Mouse (Mus musculus) monocyte, adult 5-6 weeks (primary cell): ENCODE measurements around the gene Slc25a41. TPM values are rescaled to one million over a fixed set of nuclear protein-coding genes. Genes with fewer than 3 reads are reported as not detected.

Experiments
- ATAC-seq: fragments of 153-309, 156-312 bp; replicated peaks from 2 replicates; pipeline ENCODE4 v1.8.0; 2017; ENCODE audit warnings: mild to moderate bottlenecking; ENCODE audit not compliant: low TSS enrichment, insufficient number of reproducible peaks, severe bottlenecking, poor library complexity, low FRiP score
- total RNA-seq: library from RNA; stranded (forward); fragments of 200-1000, 200-491, 200-594 nt; gene quantifications from 3 replicates; pipeline ENCODE4 v1.2.3, GENCODE M21; 2017

Gene Slc25a41
- total RNA-seq: not detected in 3 replicates

GRCm38 (mm10) chr17:57041554-57041953 is at the start of gene Slc25a41:
Gene Slc25a41 (minus strand): TSS chr17:57041654.
- no peak for ATAC-seq

GRCm38 (mm10) chr17:57087049-57087832 is 45.8 kb upstream of the Slc25a41 start, which contains the start of gene Tubb4a:
Gene Tubb4a (minus strand): TSS chr17:57087782.
- ATAC-seq: no peak

GRCm38 (mm10) chr17:57085970-57086757 is 44.7 kb upstream of the Slc25a41 start:
- no peak for ATAC-seq

GRCm38 (mm10) chr17:57082481-57082880 is 41.0 kb upstream of the Slc25a41 start:
- no peak for ATAC-seq

DNA sequence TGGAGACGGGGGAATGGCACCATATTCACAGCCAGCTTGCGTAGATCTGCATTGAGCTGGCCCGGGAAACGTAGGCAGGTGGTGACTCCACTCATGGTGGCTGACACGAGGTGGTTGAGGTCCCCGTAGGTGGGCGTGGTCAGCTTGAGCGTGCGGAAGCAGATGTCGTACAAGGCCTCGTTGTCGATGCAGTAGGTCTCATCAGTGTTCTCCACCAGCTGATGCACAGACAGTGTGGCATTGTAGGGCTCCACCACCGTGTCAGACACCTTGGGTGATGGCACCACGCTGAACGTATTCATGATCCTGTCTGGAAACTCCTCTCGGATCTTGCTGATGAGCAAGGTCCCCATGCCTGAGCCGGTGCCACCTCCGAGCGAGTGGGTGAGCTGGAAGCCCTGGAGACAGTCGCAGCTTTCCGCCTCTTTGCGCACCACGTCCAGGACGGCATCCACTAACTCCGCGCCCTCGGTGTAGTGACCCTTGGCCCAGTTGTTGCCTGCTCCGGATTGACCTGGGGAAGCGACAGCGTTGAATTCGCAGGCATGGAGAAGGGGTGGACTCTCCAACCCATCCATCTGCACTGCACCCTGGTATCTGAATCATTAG is 39.9 kb upstream of the Slc25a41 start:
- no peak for ATAC-seq

- no peak for ATAC-seq
These were observed 38.5 kb upstream of the Slc25a41 start for GRCm38 (mm10) chr17:57079919-57080318.

DNA sequence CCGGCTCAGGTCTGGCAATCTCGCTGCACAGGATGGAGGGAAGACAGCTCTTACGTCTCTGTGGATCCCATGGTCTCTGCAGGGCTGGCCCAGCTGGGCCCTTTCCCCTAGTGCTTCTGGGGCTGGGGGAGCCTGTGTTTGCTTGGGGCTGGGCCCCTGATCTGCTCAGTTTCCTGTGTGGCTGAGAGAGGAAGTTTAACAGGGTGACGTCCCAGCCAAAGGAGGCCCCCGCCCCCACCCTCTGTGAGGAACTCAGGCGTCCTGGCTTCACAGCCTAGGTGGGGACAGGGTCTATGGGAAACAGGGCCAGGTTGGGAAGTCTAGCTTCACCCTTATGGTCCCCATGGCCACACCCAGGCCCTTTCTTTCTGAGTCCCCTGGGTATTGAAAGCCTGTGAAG is 36.9 kb upstream of the Slc25a41 start, which contains the start of gene Dennd1c:
TSS of gene Dennd1c (minus strand) at position 179 of the 400 bp plus-strand sequence.
- ATAC-seq: peak; percentile 83

- ATAC-seq: no peak
These were observed 35.5 kb upstream of the Slc25a41 start for GRCm38 (mm10) chr17:57076916-57077315.

GRCm38 (mm10) chr17:57070699-57071098 is 29.2 kb upstream of the Slc25a41 start:
- no peak for ATAC-seq

DNA sequence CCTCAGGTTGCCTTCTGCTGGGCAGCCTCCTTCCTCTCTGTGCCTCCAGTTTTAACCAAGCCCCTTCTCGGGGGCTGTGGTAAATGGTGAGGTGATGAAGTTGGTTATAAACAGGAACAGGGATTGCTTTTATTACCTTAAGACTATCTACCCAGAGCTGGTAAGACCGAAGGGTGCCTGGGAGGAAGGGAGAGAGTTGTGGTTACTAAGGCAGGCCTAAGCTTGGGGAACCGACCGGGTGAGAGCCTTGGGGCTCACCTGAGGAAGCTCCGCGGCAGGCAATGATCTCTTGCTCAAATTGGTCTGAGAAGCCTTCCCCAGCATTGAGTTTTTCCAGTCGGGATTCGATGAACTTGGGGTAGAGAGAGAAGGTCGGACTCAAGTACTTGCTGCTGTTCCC is 28.8 kb upstream of the Slc25a41 start:
- no peak for ATAC-seq

DNA sequence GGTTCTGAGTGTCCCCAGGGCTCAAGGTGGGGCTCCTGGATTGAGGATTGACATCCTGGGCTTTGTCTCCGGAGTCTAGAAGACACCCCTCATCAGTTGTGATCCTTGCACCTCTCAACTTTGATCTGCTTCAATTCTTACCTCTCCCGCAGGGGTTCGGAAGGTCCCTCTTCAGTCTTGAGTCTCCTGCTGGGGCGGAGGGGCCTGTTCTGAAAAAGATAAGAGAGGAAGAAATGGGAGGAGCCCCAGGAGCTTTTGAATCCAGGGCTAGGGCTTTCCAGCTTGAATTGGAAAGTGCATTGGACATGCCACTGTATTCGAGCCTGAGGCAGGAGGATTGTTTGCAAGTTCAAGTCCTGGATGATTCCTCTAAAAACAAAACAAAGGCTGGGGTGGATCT is 25.5 kb upstream of the Slc25a41 start:
- ATAC-seq: no peak

- no peak for ATAC-seq
These were observed 21.6 kb upstream of the Slc25a41 start for GRCm38 (mm10) chr17:57063031-57063430.

DNA sequence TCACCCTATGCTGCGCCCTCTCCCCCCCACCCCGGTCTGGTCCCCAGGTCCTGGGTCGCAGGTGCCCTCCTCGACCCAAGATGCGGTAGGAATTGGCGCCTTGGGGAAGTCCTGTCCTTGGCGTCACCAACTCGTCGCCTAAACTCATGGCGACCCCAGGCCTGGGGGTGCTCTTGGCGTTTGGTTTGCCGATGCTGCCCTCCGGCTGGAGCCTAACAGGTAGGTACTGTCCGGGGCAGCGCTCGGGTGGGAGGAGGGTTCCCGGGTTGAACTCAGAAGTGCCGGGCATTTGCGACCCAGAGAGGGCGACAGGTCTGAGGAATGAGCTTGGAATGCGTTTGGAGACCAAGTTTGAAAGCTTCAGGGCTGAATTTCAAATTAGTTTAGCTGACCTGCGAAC is 21.1 kb upstream of the Slc25a41 start:
- no peak for ATAC-seq

DNA sequence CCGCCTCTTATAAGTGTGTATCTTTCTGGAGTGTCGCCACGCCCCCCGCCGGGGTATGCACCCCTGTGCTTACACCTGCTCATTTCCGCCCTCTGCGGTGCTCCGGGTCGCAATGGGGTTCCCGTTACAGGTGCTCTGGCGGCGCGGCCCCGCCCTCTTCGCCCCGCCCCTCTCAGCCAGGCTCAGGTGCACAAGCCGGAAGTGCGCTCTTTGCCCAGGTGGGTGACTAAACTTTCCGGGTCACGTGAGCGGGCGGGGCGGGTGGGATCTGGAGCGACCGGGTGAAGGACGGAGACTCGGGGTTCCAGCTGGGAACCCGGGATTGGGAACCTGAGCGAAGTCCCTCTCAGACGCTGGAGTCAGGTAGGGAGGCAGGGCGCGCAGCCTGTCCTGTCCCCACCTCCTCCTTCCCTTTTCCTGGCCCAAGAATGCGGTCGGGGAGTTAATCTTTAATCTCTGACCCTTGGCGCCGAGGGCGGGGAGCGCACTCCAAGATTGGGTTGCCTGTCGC is 20.6 kb upstream of the Slc25a41 start:
- no peak for ATAC-seq

GRCm38 (mm10) chr17:57061069-57061468 is 19.6 kb upstream of the Slc25a41 start:
- no peak for ATAC-seq

- ATAC-seq: peak; percentile 91
These were observed 18.9 kb upstream of the Slc25a41 start for GRCm38 (mm10) chr17:57060231-57060801.

DNA sequence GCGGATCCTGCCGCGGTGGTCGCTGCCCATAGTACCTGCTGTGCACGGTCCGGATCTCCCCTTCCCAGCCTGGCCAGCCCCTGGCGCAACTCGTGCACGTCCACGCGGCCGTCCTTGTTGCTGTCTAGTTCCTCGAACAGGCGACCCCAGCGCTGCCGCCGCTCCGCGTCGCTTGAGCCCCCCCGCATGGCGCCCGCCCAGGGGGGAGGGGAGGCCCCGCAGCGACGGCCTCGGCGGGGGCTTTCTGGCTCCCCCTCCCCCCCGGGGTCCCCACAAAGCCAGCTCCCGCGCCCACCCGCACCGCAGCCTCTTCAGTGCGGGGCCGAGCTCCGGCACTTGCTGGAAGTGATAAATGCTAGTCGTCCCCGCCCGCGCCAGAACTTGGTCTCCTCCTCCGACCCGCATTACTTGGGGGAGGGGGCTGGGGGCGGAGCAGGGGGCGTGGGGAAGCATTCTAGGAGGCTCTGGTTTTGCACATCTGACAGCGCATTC is 18.1 kb upstream of the Slc25a41 start, which contains the start of gene Slc25a23:
TSS of gene Slc25a23 (minus strand) at position 378 of the 492 bp plus-strand sequence.
- no peak for ATAC-seq

GRCm38 (mm10) chr17:57058891-57059485 is 17.5 kb upstream of the Slc25a41 start, which contains the start of gene Crb3:
Gene Crb3 (plus strand): TSS chr17:57059105.
- ATAC-seq: no peak
